8 mouse cellular contexts compared by ENCODE assay signal in the genomic region with DNA sequence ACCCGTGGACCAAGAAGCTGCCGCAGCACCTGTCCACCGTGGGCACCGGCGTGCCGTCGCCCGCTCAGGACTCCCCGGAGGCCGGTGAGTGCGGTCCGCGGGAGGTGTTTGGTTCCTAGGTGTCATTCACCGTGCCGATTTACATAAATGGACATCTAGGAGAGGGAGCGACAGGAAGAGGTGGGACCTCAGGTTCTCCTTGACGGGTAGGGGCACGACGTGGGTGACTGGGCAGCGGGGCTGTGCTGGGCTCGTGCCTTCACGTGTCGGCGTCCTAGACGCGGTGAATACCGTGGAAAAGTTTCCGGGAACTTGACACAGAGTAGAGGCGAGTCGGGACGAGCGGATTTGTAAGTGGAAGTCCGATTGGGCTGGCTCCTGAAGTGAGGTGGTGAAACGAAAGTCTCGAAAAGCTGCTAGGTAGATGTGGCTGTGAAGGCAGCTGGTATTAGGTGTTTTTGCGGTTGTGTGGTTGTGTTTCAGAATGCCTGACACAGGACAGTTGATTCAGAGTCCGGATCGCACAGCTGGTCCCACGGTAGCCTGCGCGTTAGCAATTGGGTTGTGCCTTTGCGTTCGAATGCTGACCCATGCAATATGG. TPM values are rescaled to one million over a fixed set of nuclear protein-coding genes. Genes with fewer than 3 reads are reported as not detected.
DNase-seq lines count a peak whose midpoint lies in the region; ATAC-seq and TF ChIP-seq lines count a peak whose summit lies in the region.

No protein-coding gene starts in this region.

- peak; percentile 72 for TF ChIP-seq POLR2A in heart, adult 2 months (IDR thresholded peaks at IDR 0.05; ENCODE audit: insufficient read depth, low read depth, low read length)

- no peak for TF ChIP-seq CTCF in heart, adult 2 months (IDR thresholded peaks at IDR 0.05)

- under 1% methylated on average over 43 of the region's 43 CpGs for WGBS in heart, adult 2 months
- under 1% methylated on average over 43 of the region's 43 CpGs for WGBS in liver, embryonic 13.5 days (ENCODE audit: insufficient replicate concordance)
- under 1% methylated on average over 43 of the region's 43 CpGs for WGBS in stomach, embryonic 16.5 days

- DNase-seq in CD4-positive helper T cell, adult 2 months (ENCODE audit: low read depth, low spot score): peak; percentile 75
- peak; percentile 82 for DNase-seq in adrenal gland, adult 2 months
- DNase-seq in embryo, embryonic 9.5 days (ENCODE audit: extremely low spot score): peak; percentile 54
- DNase-seq in heart, adult 2 months: peak; percentile 78 to 80
- DNase-seq in kidney, adult 11 months: peak; percentile 82
- DNase-seq in liver, embryonic 13.5 days: peak; percentile 62
- DNase-seq in naive thymus-derived CD4-positive, alpha-beta T cell, adult 2 months (ENCODE audit: low read depth): peak; percentile 74

- H3K4me2 ChIP-seq in liver, embryonic 13.5 days: peak overlapping the region; percentile 97
- peak overlapping the region; percentile 98 for H3K4me2 ChIP-seq in stomach, embryonic 16.5 days (ENCODE audit: low read depth, low read length)

- TF ChIP-seq EP300 in heart, adult 2 months (IDR thresholded peaks at IDR 0.05; ENCODE audit: insufficient read depth, low read depth, low read length): no peak

- H3K27me3 ChIP-seq in heart, adult 2 months (ENCODE audit: control insufficient read depth, insufficient read depth, low read length): no peaks in the 10 kb centered on the region
- peaks cover 13% of the 10 kb centered on the region for H3K27me3 ChIP-seq in liver, embryonic 13.5 days
- H3K27me3 ChIP-seq in stomach, embryonic 16.5 days (ENCODE audit: control insufficient read depth, insufficient read depth, low read length): no peaks in the 10 kb centered on the region

- peak overlapping the region; percentile 65 for H3K4me3 ChIP-seq in heart, adult 2 months
- peak overlapping the region; percentile 91 for H3K4me3 ChIP-seq in liver, embryonic 13.5 days (replicated peaks)
- peak overlapping the region; percentile 85 for H3K4me3 ChIP-seq in stomach, embryonic 16.5 days (replicated peaks; ENCODE audit: low read length)

- peaks cover 1% of the 10 kb centered on the region for H3K4me1 ChIP-seq in heart, adult 2 months (ENCODE audit: control insufficient read depth, insufficient read depth, low read length)
- H3K4me1 ChIP-seq in liver, embryonic 13.5 days (replicated peaks): peaks cover 33% of the 10 kb centered on the region
- H3K4me1 ChIP-seq in stomach, embryonic 16.5 days (ENCODE audit: control insufficient read depth, insufficient read depth, low read length): no peaks in the 10 kb centered on the region

- H3K9ac ChIP-seq in heart, adult 2 months (ENCODE audit: low read depth, low read length): peak overlapping the region; percentile 83
- H3K9ac ChIP-seq in liver, embryonic 13.5 days: peak overlapping the region; percentile 94
- peak overlapping the region; percentile 85 for H3K9ac ChIP-seq in stomach, embryonic 16.5 days (ENCODE audit: low read length)

- no peaks in the 10 kb centered on the region for H3K9me3 ChIP-seq in liver, embryonic 13.5 days (replicated peaks)
- no peaks in the 10 kb centered on the region for H3K9me3 ChIP-seq in stomach, embryonic 16.5 days (replicated peaks; ENCODE audit: control insufficient read depth, low read length)

- no peaks in the 10 kb centered on the region for H3K36me3 ChIP-seq in heart, adult 2 months (ENCODE audit: control insufficient read depth, insufficient read depth, low read length)
- H3K36me3 ChIP-seq in liver, embryonic 13.5 days: no peaks in the 10 kb centered on the region
- H3K36me3 ChIP-seq in stomach, embryonic 16.5 days (ENCODE audit: control insufficient read depth, insufficient read depth, low read length): no peaks in the 10 kb centered on the region

- ATAC-seq in liver, embryonic 13.5 days (ENCODE audit: low read depth): peak; percentile 24
- ATAC-seq in stomach, embryonic 16.5 days (ENCODE audit: insufficient read depth, low FRiP score): no peak

- no peaks in the 10 kb centered on the region for H3K79me2 ChIP-seq in heart, adult 2 months (replicated peaks; ENCODE audit: control insufficient read depth, insufficient read depth, low read length)

- intact Hi-C loops in heart, adult 2 months (cut with DNase I): loop anchor here (2.0 kb wide), 1 partner anchor 152 kb away; no protein-coding TSS in a partner anchor

- peak overlapping the region; percentile 85 for H3K27ac ChIP-seq in heart, adult 2 months
- peak overlapping the region; percentile 92 for H3K27ac ChIP-seq in liver, embryonic 13.5 days
- H3K27ac ChIP-seq in stomach, embryonic 16.5 days (ENCODE audit: low read length): peak overlapping the region; percentile 85

RNA-seq across cellular contexts. Expression of a gene that starts 1.1 kb away (rescaled TPM):
- total RNA-seq in adrenal gland, adult 2 months (2021): 10 to 100 TPM; 33.7 to 35.3 TPM
- 3.7 and 8.1 TPM in 2 replicates for polyA plus RNA-seq in adrenal gland, adult 2 months (2012; rRNA removed)
- 10 to 100 TPM; 62.6 to 66.9 TPM for total RNA-seq in heart, adult 2 months (2021)
- 16.2 and 32.9 TPM in 2 replicates for polyA plus RNA-seq in heart, adult 2 months (2012; rRNA removed)
- 7.8 and 8.4 TPM in 2 replicates for polyA plus RNA-seq in liver, embryonic 13.5 days (2015; fragmentation: Nextera tagmentation; extraction: Ambion mirVana)
- 9.4 and 11.6 TPM in 2 replicates for polyA plus RNA-seq in stomach, embryonic 16.5 days (2015; fragmentation: Nextera tagmentation; extraction: Ambion mirVana)

RNA-seq across cellular contexts. Expression of a gene that starts 48.4 kb away (rescaled TPM):
- not detected for total RNA-seq in adrenal gland, adult 2 months (2021)
- not detected in 2 replicates for polyA plus RNA-seq in adrenal gland, adult 2 months (2012; rRNA removed)
- total RNA-seq in heart, adult 2 months (2021): under 1 TPM in 1 of 2 experiments, not detected in 1; 0.23 TPM
- polyA plus RNA-seq in heart, adult 2 months (2012; rRNA removed): 0.06 TPM in 2 replicates
- 0.05 TPM in 1 of 2 replicates, not detected in the other for polyA plus RNA-seq in liver, embryonic 13.5 days (2015; fragmentation: Nextera tagmentation; extraction: Ambion mirVana)
- 0.14 TPM in 1 of 2 replicates, not detected in the other for polyA plus RNA-seq in stomach, embryonic 16.5 days (2015; fragmentation: Nextera tagmentation; extraction: Ambion mirVana)
